Mouse (Mus musculus) hindbrain, postnatal 0 days (tissue): ENCODE results near the gene Gm10961. TPM values are rescaled to one million over a fixed set of nuclear protein-coding genes. Genes with fewer than 3 reads are reported as not detected.

Source experiments
- ATAC-seq: fragments of 200-750 bp; cut with Nextera tagmentation; 2 replicates; pipeline ENCODE4 v1.8.0; 2017; ENCODE audit warnings: mild to moderate bottlenecking, moderate TSS enrichment, moderate library complexity
- DNase-seq: peaks from one replicate; pipeline ENCODE4 v3.0.0-alpha.2; 2015; ENCODE audit warnings: low spot score
- H3K27ac ChIP-seq: fragments of 300-500 bp; sonication (generic); 2 replicates; pipeline ENCODE4 v1.5.1; 2014; ENCODE audit warnings: mild to moderate bottlenecking
- H3K27me3 ChIP-seq: fragments of 300-500 bp; sonication (generic); 2 replicates; pipeline ENCODE4 v1.6.1; 2014; ENCODE audit warnings: low read length, mixed read lengths; ENCODE audit not compliant: insufficient read depth
- H3K36me3 ChIP-seq: fragments of 300-500 bp; sonication (generic); 2 replicates; pipeline ENCODE4 v1.6.1; 2014; ENCODE audit warnings: low read length, mixed read lengths; ENCODE audit not compliant: insufficient read depth
- H3K4me1 ChIP-seq: fragments of 300-500 bp; sonication (generic); 2 replicates; pipeline ENCODE4 v1.6.1; 2014; ENCODE audit warnings: antibody characterized with exemption, low read length, mixed read lengths; ENCODE audit not compliant: insufficient read depth
- H3K4me2 ChIP-seq: fragments of 300-500 bp; sonication (generic); 2 replicates; pipeline ENCODE4 v1.6.1; 2014; ENCODE audit warnings: low read depth, mild to moderate bottlenecking, low read length, moderate library complexity, mixed read lengths
- H3K4me3 ChIP-seq: fragments of 300-500 bp; sonication (generic); 2 replicates; pipeline ENCODE4 v1.5.1; 2014; ENCODE audit warnings: low read length
- H3K9ac ChIP-seq: fragments of 300-500 bp; sonication (generic); replicated peaks from 2 replicates; pipeline ENCODE4 v1.6.1; 2014; ENCODE audit warnings: mild to moderate bottlenecking, low read length, moderate library complexity, mixed read lengths
- H3K9me3 ChIP-seq: fragments of 300-500 bp; sonication (generic); 2 replicates; pipeline ENCODE4 v1.6.1; 2016; ENCODE audit warnings: low read length, mixed read lengths
- CTCF ChIP-seq: IDR thresholded peaks from 2 replicates; pipeline ENCODE4 v1.5.1; 2016; ENCODE audit warnings: antibody characterized with exemption, control low read depth, low read depth
- WGBS: fragments of 180-500 bp; shearing (Covaris S2); extraction: QIAGEN DNeasy Blood & Tissue Kit; methylation state at CpG from one replicate; pipeline ENCODE4 v1.1.7; 2014; 5-methylcytosine and 5-hydroxymethylcytosine counted together
- polyA plus RNA-seq: library from polyadenylated mRNA; unstranded; fragments of >200 nt; fragmentation: Nextera tagmentation; extraction: Ambion mirVana; gene quantifications from 2 replicates; pipeline ENCODE4 v1.2.1, GENCODE M21; 2015
- total RNA-seq: library from RNA; depleted of rRNA; stranded (reverse); fragments of >200 nt; gene quantifications from 2 replicates; pipeline ENCODE4 v1.2.3, GENCODE M21; 2014

The Gm10961 gene
- total and polyA plus RNA-seq, 2 experiments from 2014 or later: not detected

DNA sequence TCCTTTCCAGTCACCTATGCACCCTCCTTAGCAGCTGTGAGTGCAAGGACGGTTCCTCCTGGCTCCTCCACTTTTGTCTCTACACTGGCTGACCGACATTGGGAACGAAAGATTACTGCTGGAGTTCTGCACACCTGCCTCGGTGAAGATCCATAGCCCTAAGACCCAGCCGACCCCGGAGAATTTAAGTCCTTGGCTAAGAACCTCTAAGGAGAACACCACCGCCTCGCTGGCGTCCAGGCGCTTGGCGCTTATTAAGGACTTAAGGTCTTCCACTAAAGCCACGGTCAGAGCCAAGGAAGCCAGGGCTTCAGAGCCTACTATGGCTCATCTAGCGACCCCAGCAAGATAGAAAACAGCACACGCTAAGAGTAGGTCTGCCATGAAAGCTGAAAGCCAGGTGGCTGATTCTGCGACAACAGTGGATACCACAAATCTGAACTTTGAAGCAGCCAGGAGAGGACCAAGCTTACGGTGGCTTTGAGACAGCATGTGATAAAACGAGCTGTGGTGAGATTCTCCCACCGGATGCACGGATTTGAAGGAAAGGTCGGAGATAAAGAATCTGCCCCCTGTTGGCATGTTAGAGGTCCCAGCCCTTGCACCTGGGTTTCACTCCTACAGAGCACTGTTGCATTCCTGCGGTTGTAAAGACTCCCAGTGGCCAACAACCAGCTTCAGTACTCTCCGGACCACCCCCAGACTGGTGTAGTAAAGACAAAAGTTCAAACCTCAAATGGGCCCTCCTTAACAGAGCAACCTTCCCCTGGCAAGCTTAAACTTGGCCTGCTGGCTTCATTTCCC, 33.3 kb upstream of the Gm10961 start:
- 10% methylated on average over 22 of the region's 22 CpGs for WGBS
- H3K9ac ChIP-seq: no peak overlapping the region

DNA sequence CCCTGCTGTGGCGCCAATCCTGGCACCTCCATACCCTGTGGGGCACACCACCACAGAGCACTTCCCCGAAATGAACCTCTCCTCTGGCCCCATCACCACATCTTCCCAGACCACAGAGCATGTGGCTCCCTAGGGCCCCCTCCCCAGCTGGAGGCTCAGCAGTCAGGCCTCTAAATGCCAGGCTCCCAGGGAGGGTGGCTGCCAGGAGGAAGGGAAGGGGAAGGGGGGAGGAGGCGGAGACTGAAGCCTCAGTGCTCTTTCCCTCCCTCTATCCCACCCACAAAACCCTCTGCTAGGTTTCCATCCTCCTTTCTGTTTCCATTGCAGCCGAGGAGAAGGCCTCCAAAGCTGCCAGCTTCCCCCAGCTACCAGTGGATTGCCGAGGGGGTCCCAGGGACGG, 31.0 kb upstream of the Gm10961 start:
- ATAC-seq (no peak), DNase-seq (no peak)
- H3K4me1 ChIP-seq: no peaks in the 10 kb centered on the region
- no peaks in the 10 kb centered on the region for H3K9me3 ChIP-seq
- WGBS: 55% methylated on average over 6 of the region's 6 CpGs
- H3K4me3 ChIP-seq: no peak overlapping the region
- no peak overlapping the region for H3K27ac ChIP-seq
- H3K36me3 ChIP-seq: no peaks in the 10 kb centered on the region
- H3K27me3 ChIP-seq: peaks cover 44% of the 10 kb centered on the region
- H3K9ac ChIP-seq: no peak overlapping the region
- TF ChIP-seq CTCF: no peak
- H3K4me2 ChIP-seq: no peak overlapping the region

More for the DNA sequence above, 33.3 kb upstream of the Gm10961 start:
- TF ChIP-seq CTCF: no peak
- DNase-seq (no peak), ATAC-seq (no peak)
- Histone ChIP-seq H3K9me3 (no peaks in the 10 kb centered on the region), H3K27ac (no peak overlapping the region), H3K27me3 (peaks cover 65% of the 10 kb centered on the region), H3K36me3 (no peaks in the 10 kb centered on the region), H3K4me3 (no peak overlapping the region), H3K4me2 (no peak overlapping the region), H3K4me1 (no peaks in the 10 kb centered on the region)

DNA sequence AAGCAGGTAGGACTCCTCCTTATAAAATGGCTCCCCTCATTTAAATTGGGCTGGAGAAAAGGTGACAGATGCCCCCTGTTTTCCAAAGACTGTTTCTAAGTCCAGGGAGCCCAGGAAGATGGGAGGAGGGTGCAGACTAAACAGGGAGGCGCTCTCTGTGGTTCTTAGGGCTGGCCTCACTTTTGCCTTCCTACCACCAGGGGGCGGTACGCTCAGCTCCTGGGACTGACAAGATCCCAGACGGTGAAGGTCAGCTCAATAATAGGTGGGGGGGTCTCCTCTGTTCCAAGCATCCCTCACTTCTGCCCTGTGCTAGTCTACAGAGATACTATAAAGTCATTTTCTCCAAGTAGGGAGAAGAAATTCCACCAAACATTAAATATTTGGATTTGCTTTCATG, 25.8 kb upstream of the Gm10961 start:
- DNase-seq (peak; percentile 77), ATAC-seq (peak; percentile 69)
- WGBS: 6% methylated on average over 4 of the region's 4 CpGs
- no peaks in the 10 kb centered on the region for H3K36me3 ChIP-seq
- H3K4me3 ChIP-seq: no peak overlapping the region
- H3K27ac ChIP-seq: no peak overlapping the region
- peaks cover 4% of the 10 kb centered on the region; the same call in 1 of the 2 replicates for H3K27me3 ChIP-seq
- H3K4me1 ChIP-seq: no peaks in the 10 kb centered on the region
- no peaks in the 10 kb centered on the region for H3K9me3 ChIP-seq
- H3K4me2 ChIP-seq: no peak overlapping the region
- peak; percentile 88 for TF ChIP-seq CTCF
- H3K9ac ChIP-seq: no peak overlapping the region

DNA sequence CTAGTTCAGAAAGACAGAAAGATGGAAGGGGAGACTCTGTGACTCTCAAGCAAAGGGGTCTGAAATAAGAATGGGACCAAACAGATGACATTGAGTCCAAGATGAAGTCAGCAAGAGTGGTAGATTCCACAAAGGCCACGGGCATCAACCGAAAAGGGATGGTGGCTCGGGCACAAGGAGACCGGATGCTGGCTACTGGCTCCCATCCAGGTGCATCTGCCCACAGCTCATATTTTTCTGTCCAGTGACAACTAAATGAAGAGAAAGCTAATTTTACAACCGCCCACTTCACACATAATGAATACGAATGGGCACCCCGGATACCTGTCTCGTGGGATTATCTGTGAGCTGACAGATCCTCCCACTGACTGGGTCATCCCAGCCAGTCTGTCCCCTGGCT, 23.9 kb upstream of the Gm10961 start:
- no peaks in the 10 kb centered on the region for H3K27me3 ChIP-seq
- no peak for TF ChIP-seq CTCF
- H3K9me3 ChIP-seq: no peaks in the 10 kb centered on the region
- no peak overlapping the region for H3K27ac ChIP-seq
- no peak overlapping the region for H3K4me3 ChIP-seq
- WGBS: 73% methylated on average over 8 of the region's 8 CpGs
- H3K4me2 ChIP-seq: no peak overlapping the region
- ATAC-seq (no peak), DNase-seq (no peak)
- peaks cover 6% of the 10 kb centered on the region for H3K36me3 ChIP-seq
- H3K4me1 ChIP-seq: no peaks in the 10 kb centered on the region
- H3K9ac ChIP-seq: no peak overlapping the region

DNA sequence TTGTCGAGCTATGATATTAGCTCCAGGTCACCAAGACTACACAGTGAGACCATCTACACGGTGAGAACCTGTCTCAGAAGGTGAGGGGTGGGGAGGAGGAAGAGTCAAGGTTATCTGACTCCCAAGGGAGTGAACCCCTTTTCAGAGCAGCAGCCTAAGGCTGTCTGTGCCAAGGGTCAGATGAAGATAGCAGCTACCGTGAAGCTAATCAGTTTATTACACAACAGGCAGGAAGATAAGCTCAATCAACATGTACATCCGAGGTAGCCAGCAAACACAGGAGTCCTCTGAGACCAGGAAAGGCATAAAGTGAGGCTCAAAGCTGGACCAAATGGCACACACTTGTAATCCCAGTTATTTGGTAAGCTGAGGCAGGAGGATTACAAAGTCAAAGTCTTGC, 22.3 kb upstream of the Gm10961 start:
- no peak overlapping the region for H3K9ac ChIP-seq
- DNase-seq (no peak), ATAC-seq (no peak)
- TF ChIP-seq CTCF: no peak
- H3K9me3 ChIP-seq: no peaks in the 10 kb centered on the region
- H3K4me2 ChIP-seq: no peak overlapping the region
- no peak overlapping the region for H3K27ac ChIP-seq
- H3K4me1 ChIP-seq: no peaks in the 10 kb centered on the region
- WGBS: 71% methylated on average over 4 of the region's 4 CpGs
- H3K27me3 ChIP-seq: no peaks in the 10 kb centered on the region
- H3K4me3 ChIP-seq: no peak overlapping the region
- peaks cover 21% of the 10 kb centered on the region for H3K36me3 ChIP-seq

DNA sequence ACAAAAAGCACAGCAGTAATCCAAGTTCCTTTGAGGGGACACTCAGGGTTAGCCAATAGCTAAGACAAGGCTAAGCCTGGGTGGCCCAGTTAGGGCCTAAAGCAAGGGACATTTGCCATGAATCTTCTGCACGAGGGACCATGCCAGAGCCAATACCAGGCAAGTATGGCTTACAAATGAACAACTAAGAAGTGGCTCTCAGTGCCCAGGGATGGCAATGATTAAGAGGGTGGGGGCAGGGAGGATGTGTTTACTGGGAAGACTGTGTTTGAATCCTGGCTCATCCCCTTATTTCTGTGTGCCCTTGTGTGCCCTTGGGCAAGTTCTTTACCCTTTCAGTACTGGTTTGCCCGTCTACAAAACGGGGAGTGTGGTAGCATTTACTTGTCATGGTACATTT, 21.7 kb upstream of the Gm10961 start:
- no peak for ATAC-seq
- no peak overlapping the region for H3K27ac ChIP-seq
- no peaks in the 10 kb centered on the region for H3K27me3 ChIP-seq
- H3K4me3 ChIP-seq: no peak overlapping the region
- no peaks in the 10 kb centered on the region for H3K9me3 ChIP-seq
- whole genome bisulfite sequencing: 45% methylated on average over 3 of the region's 3 CpGs
- no peaks in the 10 kb centered on the region for H3K4me1 ChIP-seq
- H3K9ac ChIP-seq: no peak overlapping the region
- TF ChIP-seq CTCF: no peak
- no peak overlapping the region for H3K4me2 ChIP-seq
- DNase-seq: peak; percentile 32
- peaks cover 27% of the 10 kb centered on the region for H3K36me3 ChIP-seq

DNA sequence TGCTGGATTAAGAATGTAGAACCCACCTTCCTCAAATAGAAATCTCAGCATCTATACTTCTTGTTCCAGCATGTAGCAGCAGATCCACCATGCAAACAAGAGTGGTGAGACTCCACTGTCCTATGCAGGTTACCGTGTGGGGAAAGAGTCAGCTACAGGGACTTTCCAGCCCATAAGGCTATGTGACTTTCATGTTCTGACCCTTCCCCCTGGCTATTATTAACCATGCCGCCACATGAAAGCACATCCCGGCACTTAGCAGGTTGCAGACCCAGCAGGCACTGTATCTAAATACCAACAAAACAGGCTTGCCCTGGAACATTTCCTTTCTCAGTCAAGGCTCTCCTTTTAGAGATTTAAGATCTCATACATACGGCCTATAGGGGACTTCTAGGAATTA, 19.7 kb upstream of the Gm10961 start:
- 74% methylated on average over 4 of the region's 4 CpGs for WGBS
- no peak for ATAC-seq
- H3K9ac ChIP-seq: no peak overlapping the region
- no peaks in the 10 kb centered on the region for H3K4me1 ChIP-seq
- H3K27ac ChIP-seq: no peak overlapping the region
- no peaks in the 10 kb centered on the region for H3K27me3 ChIP-seq
- H3K9me3 ChIP-seq: no peaks in the 10 kb centered on the region
- no peak overlapping the region for H3K4me2 ChIP-seq
- H3K4me3 ChIP-seq: no peak overlapping the region
- DNase-seq: no peak
- peaks cover 47% of the 10 kb centered on the region for H3K36me3 ChIP-seq
- TF ChIP-seq CTCF: no peak
